Mouse (Mus musculus) intestine, postnatal 0 days (tissue): ENCODE data around the gene Anapc11. TPM values are rescaled to one million over a fixed set of nuclear protein-coding genes. Genes with fewer than 3 reads are reported as not detected.

Source experiments
- ATAC-seq: fragments of 200-750 bp; cut with Nextera tagmentation; 2 replicates; pipeline ENCODE4 v1.8.0; 2017; ENCODE audit warnings: mild to moderate bottlenecking, moderate TSS enrichment, moderate library complexity
- H3K27ac ChIP-seq: fragments of 300-500 bp; sonication (generic); 2 replicates; pipeline ENCODE4 v1.5.1; 2014; ENCODE audit warnings: mild to moderate bottlenecking, low read depth, low read length, moderate library complexity
- H3K27me3 ChIP-seq: fragments of 300-500 bp; sonication (generic); replicated peaks from 2 replicates; pipeline ENCODE4 v1.6.1; 2014; ENCODE audit warnings: low read length, mixed read lengths; ENCODE audit not compliant: control insufficient read depth, insufficient read depth
- H3K36me3 ChIP-seq: fragments of 300-500 bp; sonication (generic); 2 replicates; pipeline ENCODE4 v1.6.1; 2014; ENCODE audit warnings: mild to moderate bottlenecking, moderate library complexity; ENCODE audit not compliant: control insufficient read depth, insufficient read depth
- H3K4me1 ChIP-seq: fragments of 300-500 bp; sonication (generic); replicated peaks from 2 replicates; pipeline ENCODE4 v1.6.1; 2014; ENCODE audit warnings: antibody characterized with exemption, low read length, mixed read lengths; ENCODE audit not compliant: control insufficient read depth, insufficient read depth
- H3K4me2 ChIP-seq: fragments of 300-500 bp; sonication (generic); replicated peaks from 2 replicates; pipeline ENCODE4 v1.6.1; 2014; ENCODE audit warnings: low read depth, mild to moderate bottlenecking, moderate library complexity
- H3K4me3 ChIP-seq: fragments of 300-500 bp; sonication (generic); 2 replicates; pipeline ENCODE4 v1.5.1; 2014; ENCODE audit warnings: low read depth, low read length
- H3K9ac ChIP-seq: fragments of 300-500 bp; sonication (generic); 2 replicates; pipeline ENCODE4 v1.6.1; 2014; ENCODE audit warnings: mild to moderate bottlenecking, low read depth, low read length
- H3K9me3 ChIP-seq: fragments of 300-500 bp; sonication (generic); 2 replicates; pipeline ENCODE4 v1.6.1; 2016; ENCODE audit warnings: mixed run types; ENCODE audit not compliant: control insufficient read depth
- CTCF ChIP-seq: sonication (generic); IDR thresholded peaks from 2 replicates; pipeline ENCODE4 v1.5.1; 2016; ENCODE audit warnings: low read depth, mild to moderate bottlenecking, control low read depth, antibody characterized with exemption, moderate library complexity
- WGBS: fragments of 180-500 bp; shearing (Covaris S2); extraction: QIAGEN DNeasy Blood & Tissue Kit; methylation state at CpG from one replicate; pipeline ENCODE4 v1.1.7; 2014; 5-methylcytosine and 5-hydroxymethylcytosine counted together
- polyA plus RNA-seq: library from polyadenylated mRNA; unstranded; fragments of >200 nt; fragmentation: Nextera tagmentation; extraction: Ambion mirVana; gene quantifications from 2 replicates; pipeline ENCODE4 v1.2.1, GENCODE M21; 2015

Anapc11 gene
- polyA plus RNA-seq, 1 experiment from 2014 or later, result 108 TPM

DNA sequence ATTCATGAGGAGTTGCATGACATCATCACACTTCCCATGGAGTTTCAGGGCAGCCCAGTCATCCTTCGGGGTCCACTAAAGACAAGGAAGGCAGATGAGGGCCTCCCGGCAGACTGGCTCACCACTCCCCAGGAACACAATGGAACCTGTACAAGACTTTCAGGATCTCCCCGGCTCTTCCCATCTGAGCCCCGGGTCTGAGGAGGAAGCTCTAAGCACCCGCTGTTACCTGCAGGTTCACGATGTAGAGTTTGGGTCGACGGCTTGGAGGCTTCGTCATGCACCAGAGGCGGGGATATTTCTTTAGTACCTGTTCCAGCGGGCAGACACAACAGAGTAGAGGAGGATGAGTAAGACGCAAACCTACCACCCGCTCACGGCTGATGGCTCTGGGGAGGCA lies 22.0 kb downstream of the Anapc11 start:
- no peak overlapping the region for H3K27ac ChIP-seq
- no peaks in the 10 kb centered on the region for H3K27me3 ChIP-seq
- peaks cover 10% of the 10 kb centered on the region; the same call in 1 of the 2 replicates for H3K4me1 ChIP-seq
- no peaks in the 10 kb centered on the region for H3K9me3 ChIP-seq
- no peak overlapping the region for H3K4me2 ChIP-seq
- WGBS, result 94% methylated on average over 14 of the region's 14 CpGs
- no peak for ATAC-seq
- TF ChIP-seq CTCF, result no peak
- H3K36me3 ChIP-seq, result peaks cover 45% of the 10 kb centered on the region
- H3K4me3 ChIP-seq, result no peak overlapping the region
- no peak overlapping the region for H3K9ac ChIP-seq

GRCm38 (mm10) chr11:120622805-120623204 lies 24.6 kb downstream of the Anapc11 start:
- no peak overlapping the region for H3K9ac ChIP-seq
- peaks cover 57% of the 10 kb centered on the region for H3K36me3 ChIP-seq
- no peak overlapping the region for H3K4me2 ChIP-seq
- WGBS, result 85% methylated on average over 6 of the region's 6 CpGs
- H3K27me3 ChIP-seq, result no peaks in the 10 kb centered on the region
- H3K4me3 ChIP-seq, result no peak overlapping the region
- ATAC-seq, result no peak
- H3K27ac ChIP-seq, result no peak overlapping the region
- TF ChIP-seq CTCF, result no peak
- peaks cover 4% of the 10 kb centered on the region; the same call in 1 of the 2 replicates for H3K4me1 ChIP-seq
- H3K9me3 ChIP-seq, result no peaks in the 10 kb centered on the region

DNA sequence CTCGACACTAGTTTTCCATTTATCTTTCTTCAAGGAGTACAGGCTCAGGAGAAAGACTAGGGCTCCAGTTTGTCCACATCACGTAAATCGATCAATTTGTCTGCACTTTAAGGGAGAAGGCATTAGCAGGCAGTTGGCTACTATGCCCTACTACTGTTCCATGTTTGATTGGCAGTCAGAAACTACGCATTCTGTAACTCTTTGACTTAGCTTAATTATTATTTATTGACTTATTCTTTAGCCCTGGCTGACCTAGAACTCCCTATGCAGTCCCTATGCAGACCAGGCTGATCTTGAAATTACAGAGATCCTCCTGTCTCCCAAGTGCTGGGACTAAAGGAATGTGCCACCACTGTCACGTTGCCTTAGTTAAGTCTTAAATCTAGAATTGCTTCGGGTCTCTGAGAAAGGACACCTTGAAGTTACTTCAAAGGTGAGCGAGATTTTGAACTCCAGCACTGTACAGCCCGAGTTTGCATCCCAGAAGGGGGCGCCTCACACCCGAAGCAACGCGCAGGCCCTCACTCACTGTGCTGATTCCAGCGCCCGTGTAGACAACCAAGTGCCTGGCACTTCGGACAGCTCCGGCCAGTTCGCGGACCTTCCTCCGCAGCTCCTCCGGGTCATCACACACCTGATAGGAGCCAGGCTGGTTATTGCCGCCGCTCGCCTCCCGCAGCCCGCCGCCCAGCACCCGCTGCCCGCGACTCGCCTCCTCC lies 25.9 kb downstream of the Anapc11 start:
- Histone ChIP-seq H3K36me3 (peaks cover 52% of the 10 kb centered on the region), H3K4me2 (peak overlapping the region; percentile 80), H3K27me3 (no peaks in the 10 kb centered on the region), H3K9me3 (no peaks in the 10 kb centered on the region), H3K27ac (peak overlapping the region; percentile 94), H3K9ac (peak overlapping the region; percentile 82), H3K4me3 (peak overlapping the region; percentile 81), H3K4me1 (0 out of 2 replicates have a peak, but pooled peaks cover 4% of the 10 kb centered on the region)
- 11% methylated on average over 28 of the region's 30 CpGs for WGBS
- peak; percentile 82 for TF ChIP-seq CTCF
- peak; percentile 66 for ATAC-seq

GRCm38 (mm10) chr11:120624680-120625111 lies 26.5 kb downstream of the Anapc11 start:
- H3K4me2 ChIP-seq, result peak overlapping the region; percentile 80
- no peaks in the 10 kb centered on the region for H3K9me3 ChIP-seq
- H3K9ac ChIP-seq, result peak overlapping the region; percentile 82
- peaks cover 5% of the 10 kb centered on the region; the same call in 1 of the 2 replicates for H3K4me1 ChIP-seq
- ATAC-seq, result peak; percentile 62
- peak overlapping the region; percentile 94 for H3K27ac ChIP-seq
- WGBS, result under 1% methylated on average over 52 of the region's 53 CpGs
- H3K36me3 ChIP-seq, result peaks cover 50% of the 10 kb centered on the region
- no peak for TF ChIP-seq CTCF
- H3K4me3 ChIP-seq, result peak overlapping the region; percentile 81
- no peaks in the 10 kb centered on the region for H3K27me3 ChIP-seq

DNA sequence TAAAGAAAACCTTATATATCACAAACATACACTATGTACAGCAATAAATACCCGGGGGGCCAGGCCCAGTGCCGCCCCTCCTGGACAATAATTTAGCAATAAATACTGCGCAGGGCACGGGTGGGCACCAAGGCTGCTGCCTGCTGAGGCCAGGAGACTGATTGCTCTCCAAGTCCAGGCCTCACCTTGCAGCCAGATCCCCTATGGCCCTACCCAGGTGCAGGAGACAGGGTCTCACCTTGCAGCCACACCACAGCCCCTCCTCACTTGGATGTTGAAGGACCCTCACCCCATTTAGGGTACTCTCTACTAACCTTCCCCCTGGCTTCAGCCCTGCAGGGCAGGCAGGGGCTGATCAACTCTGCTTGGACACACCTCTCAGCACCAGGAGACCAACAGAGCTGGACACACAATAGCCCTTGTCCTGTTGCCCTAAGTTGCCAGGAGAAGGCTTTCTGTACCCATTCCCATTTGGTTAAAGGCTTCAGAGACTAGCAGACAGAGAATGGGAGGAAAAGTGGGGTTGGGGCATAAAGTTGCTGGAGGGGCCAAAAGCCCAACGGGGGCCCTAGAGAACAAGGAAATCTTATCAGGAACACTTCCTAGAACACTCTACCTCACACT lies 27.0 kb downstream of the Anapc11 start, which contains the start of gene Sirt7:
TSS of gene Sirt7 (minus strand) at position 89 of the 624 bp plus-strand sequence.
- no peak for TF ChIP-seq CTCF
- H3K9me3 ChIP-seq, result no peaks in the 10 kb centered on the region
- peak within 1 kb of the TSS; percentile 82 for H3K9ac ChIP-seq
- peaks cover 45% of the 10 kb centered on the region for H3K36me3 ChIP-seq
- no peaks in the 10 kb centered on the region for H3K27me3 ChIP-seq
- WGBS, result 9% methylated on average over 5 of the region's 5 CpGs
- H3K27ac ChIP-seq, result peak within 1 kb of the TSS; percentile 94
- peaks cover 7% of the 10 kb centered on the region; the same call in 1 of the 2 replicates for H3K4me1 ChIP-seq
- ATAC-seq, result no peak
- H3K4me3 ChIP-seq, result peak within 1 kb of the TSS; percentile 81
- H3K4me2 ChIP-seq, result peak within 1 kb of the TSS; percentile 80

DNA sequence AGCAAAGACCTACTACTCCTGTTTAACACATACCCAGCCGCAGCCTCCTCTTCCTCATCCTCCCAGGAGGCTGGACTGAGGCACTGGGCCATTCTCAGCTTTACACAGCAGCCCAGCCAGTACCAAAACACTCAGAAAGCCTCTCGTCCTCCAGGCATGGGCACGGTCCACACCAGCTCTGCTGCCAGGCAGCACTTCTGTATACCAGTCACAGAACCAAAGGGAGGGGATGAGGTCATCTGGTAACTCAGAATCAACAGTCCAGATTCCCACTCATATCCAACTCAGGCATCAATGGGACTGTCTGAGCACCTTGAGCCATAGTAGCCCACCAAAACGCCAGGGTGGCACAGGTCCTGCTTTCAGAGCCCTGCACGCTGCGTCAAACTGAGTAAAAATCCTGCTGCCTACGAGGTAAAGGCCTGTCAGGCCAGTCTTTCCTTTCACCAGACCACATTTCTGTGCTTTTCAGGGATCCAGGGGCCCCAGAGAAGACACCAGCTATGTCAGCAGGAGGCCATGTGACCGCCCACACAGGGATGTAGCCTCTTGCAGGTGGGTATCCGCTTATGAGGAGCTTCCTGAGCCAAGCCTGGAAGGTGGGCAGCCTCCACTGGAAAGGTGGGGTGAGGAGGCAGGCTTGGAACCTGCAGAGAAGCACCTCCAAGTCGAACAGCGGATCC lies 28.7 kb downstream of the Anapc11 start:
- ATAC-seq, result no peak
- Histone ChIP-seq H3K27ac (0 out of 2 replicates have a peak overlapping the region, but pooled peaks have one; percentile 21), H3K36me3 (peaks cover 31% of the 10 kb centered on the region), H3K4me1 (peaks cover 10% of the 10 kb centered on the region), H3K9me3 (no peaks in the 10 kb centered on the region), H3K4me2 (no peak overlapping the region), H3K4me3 (no peak overlapping the region), H3K9ac (no peak overlapping the region), H3K27me3 (no peaks in the 10 kb centered on the region)
- 85% methylated on average over 11 of the region's 11 CpGs for WGBS
- TF ChIP-seq CTCF, result no peak
